Comparison of ENCODE assay signal across 7 mouse cellular contexts in the genomic region with DNA sequence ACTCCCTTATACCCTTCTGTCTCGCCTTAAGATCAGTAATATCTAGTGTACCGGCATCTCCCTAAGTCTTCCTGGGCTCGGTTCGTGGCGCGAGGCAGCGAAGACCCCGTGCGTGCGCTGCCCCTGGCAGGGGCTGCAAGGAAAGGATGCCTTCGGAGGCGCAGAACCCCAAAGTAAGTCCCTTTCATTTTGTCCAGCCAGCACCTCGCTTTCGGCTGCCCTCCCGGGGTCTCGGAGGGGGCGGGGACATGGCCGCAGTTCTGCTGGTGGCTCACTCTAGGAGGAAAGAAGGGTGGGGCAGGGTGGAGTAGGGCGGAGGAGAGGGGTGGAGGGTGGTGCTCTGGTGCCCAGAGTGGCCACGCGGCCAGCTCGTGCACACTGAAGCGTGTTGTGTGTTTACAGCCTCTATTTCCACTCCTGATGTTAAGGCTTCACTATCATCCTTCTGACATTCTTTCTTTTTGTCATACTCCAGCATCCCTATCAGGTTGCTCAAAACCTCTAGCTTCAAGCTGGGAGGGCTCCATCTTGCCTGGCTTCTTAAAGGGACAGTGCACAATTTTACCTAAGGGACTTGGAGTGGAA. TPM values are rescaled to one million over a fixed set of nuclear protein-coding genes. Genes with fewer than 3 reads are reported as not detected.
A peak's percentile ranks its signal among the peaks of the same experiment; 100 is the strongest.
DNase-seq lines count a peak whose midpoint lies in the region; ATAC-seq lines count a peak whose summit lies in the region.

No protein-coding gene starts in this region.

- H3K27me3 ChIP-seq in forebrain, embryonic 15.5 days = no peaks in the 10 kb centered on the region
- H3K27me3 ChIP-seq in midbrain, embryonic 10.5 days (ENCODE audit: low read depth, poor library complexity, severe bottlenecking) = peaks cover 55% of the 10 kb centered on the region

- peak overlapping the region; percentile 62 for H3K4me3 ChIP-seq in forebrain, embryonic 15.5 days
- peak overlapping the region; percentile 67 for H3K4me3 ChIP-seq in midbrain, embryonic 10.5 days

- peak; percentile 94 for ATAC-seq in forebrain, embryonic 15.5 days (replicated peaks)
- peak; percentile 68 for ATAC-seq in inflammation-experienced regulatory T-cells, adult 6 months

- H3K9me3 ChIP-seq in forebrain, embryonic 15.5 days = no peaks in the 10 kb centered on the region
- H3K9me3 ChIP-seq in midbrain, embryonic 10.5 days (replicated peaks) = no peaks in the 10 kb centered on the region

- peak overlapping the region; percentile 81 for H3K27ac ChIP-seq in forebrain, embryonic 15.5 days (replicated peaks)
- H3K27ac ChIP-seq in midbrain, embryonic 10.5 days (replicated peaks) = peak overlapping the region; percentile 81

- H3K36me3 ChIP-seq in forebrain, embryonic 15.5 days = no peaks in the 10 kb centered on the region
- no peaks in the 10 kb centered on the region for H3K36me3 ChIP-seq in midbrain, embryonic 10.5 days

- peak overlapping the region; percentile 61 for H3K9ac ChIP-seq in forebrain, embryonic 15.5 days (replicated peaks)

- no peaks in the 10 kb centered on the region for H3K4me1 ChIP-seq in forebrain, embryonic 15.5 days
- peaks cover 8% of the 10 kb centered on the region; the same call in 1 of the 2 replicates for H3K4me1 ChIP-seq in midbrain, embryonic 10.5 days

- WGBS in forebrain, embryonic 15.5 days = 17% methylated on average over 23 of the region's 23 CpGs
- 13% methylated on average over 23 of the region's 23 CpGs for WGBS in midbrain, embryonic 10.5 days

- peak; percentile 55 for DNase-seq in R1 (ENCODE audit: low read depth, low spot score)
- peak; percentile 55 to 58 for DNase-seq in cerebellum, adult 18-20 months
- peak; percentile 31 to 54 for DNase-seq in left cerebral cortex, postnatal 25 days (ENCODE audit: low spot score in 2 of 2)
- DNase-seq in midbrain, embryonic 10.5 days (ENCODE audit: low spot score) = peak; percentile 52
- peak; percentile 5 to 26 for DNase-seq in spleen, postnatal 10 days (ENCODE audit: low spot score in 2 of 2)

- peak overlapping the region; percentile 47 for H3K4me2 ChIP-seq in forebrain, embryonic 15.5 days (replicated peaks)

- intact Hi-C loops in left cerebral cortex, postnatal 25 days (cut with DNase I) = no loop called here

RNA-seq across cellular contexts. Expression of gene Klf8, which starts 0.7 kb away (rescaled TPM):
- polyA plus RNA-seq in forebrain, embryonic 15.5 days (2015; fragmentation: Nextera tagmentation; extraction: Ambion mirVana) = 4.8 and 5.1 TPM in 2 replicates
- 1 to 10 TPM in 2 of 3 experiments, under 1 TPM in 1; 0.85 to 2.5 (median 1.0) TPM for polyA plus RNA-seq in inflammation-experienced regulatory T-cells, adult 6 months (2017; shearing (Covaris generic))
- total RNA-seq in left cerebral cortex, postnatal 25 days (2021) = 1 to 10 TPM; 4.6 to 6.4 TPM
- polyA plus RNA-seq in midbrain, embryonic 10.5 days (2016; fragmentation: Nextera tagmentation; extraction: Ambion mirVana) = 1.2 and 2.2 TPM in 2 replicates

Comparison
In these comparisons a context has a peak if more than half of its experiments do, and no peak if none do; other contexts are left out.
1. Peak in every context shown above with its lines: DNase-seq, ATAC-seq, H3K4me3 ChIP-seq and H3K27ac ChIP-seq.